Mouse (Mus musculus): Measurements from ENCODE around the gene Tmem9. TPM values are rescaled to one million over a fixed set of nuclear protein-coding genes. Genes with fewer than 3 reads are reported as not detected.

Tmem9 gene
- polyA plus RNA-seq, 2 experiments: 111 to 162 TPM

- WGBS: 83% methylated on average over 4 of the region's 4 CpGs
- Histone ChIP-seq H3K4me2 (replicated peaks; ENCODE audit: low read depth, low read length, severe bottlenecking) (no peak overlapping the region), H3K9me3 (ENCODE audit: control insufficient read depth, low read length) (no peaks in the 10 kb centered on the region), H3K27me3 (ENCODE audit: control insufficient read depth, insufficient read depth, low read length) (0 out of 2 replicates have a peak, but pooled peaks cover 4% of the 10 kb centered on the region), H3K27ac (replicated peaks; ENCODE audit: low read depth, low read length) (no peak overlapping the region), H3K9ac (ENCODE audit: low read depth, low read length, severe bottlenecking) (no peak overlapping the region), H3K4me1 (ENCODE audit: control insufficient read depth, insufficient read depth, low read length) (peaks cover 7% of the 10 kb centered on the region; the same call in 1 of the 2 replicates), H3K36me3 (ENCODE audit: control insufficient read depth, insufficient read depth, low read length) (no peaks in the 10 kb centered on the region), H3K4me3 (replicated peaks; ENCODE audit: low read length) (no peak overlapping the region)
- no peak for TF ChIP-seq POLR2A (IDR thresholded peaks at IDR 0.05; ENCODE audit: borderline replicate concordance, extremely low read depth, insufficient read depth, insufficient read length)
- ATAC-seq (ENCODE audit: low FRiP score, low read depth) (no peak), DNase-seq (ENCODE audit: low spot score) (no peak)
Measured at GRCm38 (mm10) chr1:136013513-136013912, 5.6 kb downstream of the Tmem9 start.

GRCm38 (mm10) chr1:136014796-136015502 is 7.0 kb downstream of the Tmem9 start:
- no peak overlapping the region for H3K4me3 ChIP-seq (replicated peaks; ENCODE audit: low read length)
- peaks cover 13% of the 10 kb centered on the region for H3K4me1 ChIP-seq (ENCODE audit: control insufficient read depth, insufficient read depth, low read length)
- TF ChIP-seq POLR2A (IDR thresholded peaks at IDR 0.05; ENCODE audit: borderline replicate concordance, extremely low read depth, insufficient read depth, insufficient read length): no peak
- WGBS: 72% methylated on average over 2 of the region's 2 CpGs
- no peaks in the 10 kb centered on the region for H3K9me3 ChIP-seq (ENCODE audit: control insufficient read depth, low read length)
- no peak overlapping the region for H3K4me2 ChIP-seq (replicated peaks; ENCODE audit: low read depth, low read length, severe bottlenecking)
- ATAC-seq (ENCODE audit: low FRiP score, low read depth) (no peak), DNase-seq (ENCODE audit: low spot score) (no peak)
- H3K9ac ChIP-seq (ENCODE audit: low read depth, low read length, severe bottlenecking): no peak overlapping the region
- no peak overlapping the region for H3K27ac ChIP-seq (replicated peaks; ENCODE audit: low read depth, low read length)
- H3K36me3 ChIP-seq (ENCODE audit: control insufficient read depth, insufficient read depth, low read length): peaks cover 6% of the 10 kb centered on the region; the same call in 1 of the 2 replicates
- H3K27me3 ChIP-seq (ENCODE audit: control insufficient read depth, insufficient read depth, low read length): no peaks in the 10 kb centered on the region

GRCm38 (mm10) chr1:136017307-136017706 is 9.4 kb downstream of the Tmem9 start:
- H3K4me2 ChIP-seq (replicated peaks; ENCODE audit: low read depth, low read length, severe bottlenecking): peak overlapping the region; percentile 87
- H3K36me3 ChIP-seq (ENCODE audit: control insufficient read depth, insufficient read depth, low read length): peaks cover 24% of the 10 kb centered on the region
- peaks cover 11% of the 10 kb centered on the region for H3K4me1 ChIP-seq (ENCODE audit: control insufficient read depth, insufficient read depth, low read length)
- H3K9ac ChIP-seq (ENCODE audit: low read depth, low read length, severe bottlenecking): no peak overlapping the region
- ATAC-seq (ENCODE audit: low FRiP score, low read depth): no peak
- 53% methylated on average over 2 of the region's 2 CpGs for WGBS
- no peak for DNase-seq (ENCODE audit: low spot score)
- H3K27ac ChIP-seq (replicated peaks; ENCODE audit: low read depth, low read length): no peak overlapping the region
- H3K9me3 ChIP-seq (ENCODE audit: control insufficient read depth, low read length): no peaks in the 10 kb centered on the region
- TF ChIP-seq POLR2A (IDR thresholded peaks at IDR 0.05; ENCODE audit: borderline replicate concordance, extremely low read depth, insufficient read depth, insufficient read length): no peak
- no peaks in the 10 kb centered on the region for H3K27me3 ChIP-seq (ENCODE audit: control insufficient read depth, insufficient read depth, low read length)
- peak overlapping the region; percentile 85; the same call in 1 of the 2 replicates for H3K4me3 ChIP-seq (replicated peaks; ENCODE audit: low read length)

- Histone ChIP-seq H3K36me3 (ENCODE audit: control insufficient read depth, insufficient read depth, low read length) (peaks cover 29% of the 10 kb centered on the region), H3K4me2 (replicated peaks; ENCODE audit: low read depth, low read length, severe bottlenecking) (peak overlapping the region; percentile 87), H3K27me3 (ENCODE audit: control insufficient read depth, insufficient read depth, low read length) (no peaks in the 10 kb centered on the region), H3K4me1 (ENCODE audit: control insufficient read depth, insufficient read depth, low read length) (peaks cover 11% of the 10 kb centered on the region), H3K27ac (replicated peaks; ENCODE audit: low read depth, low read length) (peak overlapping the region; percentile 83), H3K9ac (ENCODE audit: low read depth, low read length, severe bottlenecking) (peak overlapping the region; percentile 85), H3K9me3 (ENCODE audit: control insufficient read depth, low read length) (no peaks in the 10 kb centered on the region), H3K4me3 (replicated peaks; ENCODE audit: low read length) (peak overlapping the region; percentile 85)
- ATAC-seq (ENCODE audit: low FRiP score, low read depth): peak; percentile 99
- peak; percentile 96 for DNase-seq (ENCODE audit: low spot score)
- WGBS: 0% methylated on average over 15 of the region's 22 CpGs
- 0 out of 2 replicates have a peak, but pooled peaks have one; percentile 48 for TF ChIP-seq POLR2A (IDR thresholded peaks at IDR 0.05; ENCODE audit: borderline replicate concordance, extremely low read depth, insufficient read depth, insufficient read length)
Measured at GRCm38 (mm10) chr1:136017907-136018313, 10.0 kb downstream of the Tmem9 start.

GRCm38 (mm10) chr1:136018390-136019189 is 10.6 kb downstream of the Tmem9 start:
- Histone ChIP-seq H3K4me2 (replicated peaks; ENCODE audit: low read depth, low read length, severe bottlenecking) (peak overlapping the region; percentile 87), H3K9ac (ENCODE audit: low read depth, low read length, severe bottlenecking) (peak overlapping the region; percentile 85), H3K36me3 (ENCODE audit: control insufficient read depth, insufficient read depth, low read length) (peaks cover 36% of the 10 kb centered on the region), H3K9me3 (ENCODE audit: control insufficient read depth, low read length) (no peaks in the 10 kb centered on the region), H3K4me1 (ENCODE audit: control insufficient read depth, insufficient read depth, low read length) (peaks cover 11% of the 10 kb centered on the region), H3K27me3 (ENCODE audit: control insufficient read depth, insufficient read depth, low read length) (no peaks in the 10 kb centered on the region), H3K4me3 (replicated peaks; ENCODE audit: low read length) (peak overlapping the region; percentile 85), H3K27ac (replicated peaks; ENCODE audit: low read depth, low read length) (peak overlapping the region; percentile 83)
- ATAC-seq (ENCODE audit: low FRiP score, low read depth) (peak; percentile 45), DNase-seq (ENCODE audit: low spot score) (peak; percentile 39)
- 3% methylated on average over 23 of the region's 24 CpGs for WGBS
- no peak for TF ChIP-seq POLR2A (IDR thresholded peaks at IDR 0.05; ENCODE audit: borderline replicate concordance, extremely low read depth, insufficient read depth, insufficient read length)
